Mouse (Mus musculus) adrenal gland, adult 2 months (tissue): ENCODE results near the gene Npat. TPM values are rescaled to one million over a fixed set of nuclear protein-coding genes. Genes with fewer than 3 reads are reported as not detected.

Source experiments
- DNase-seq: peaks from one replicate; pipeline ENCODE4 v3.0.0; 2021
- polyA plus RNA-seq: library from polyadenylated mRNA; depleted of rRNA; stranded (reverse); fragments of >200 nt; gene quantifications from 2 replicates; pipeline ENCODE4 v1.2.3, GENCODE M21; 2012; rRNA removed
- total RNA-seq, 2 experiments: library from RNA; stranded (reverse); gene quantifications; 2 replicates each; pipeline ENCODE4 v1.2.3; 2021

The Npat gene
- total and polyA plus RNA-seq, 3 experiments, result 0.72 to 13.0 (median 11.6) TPM

DNA sequence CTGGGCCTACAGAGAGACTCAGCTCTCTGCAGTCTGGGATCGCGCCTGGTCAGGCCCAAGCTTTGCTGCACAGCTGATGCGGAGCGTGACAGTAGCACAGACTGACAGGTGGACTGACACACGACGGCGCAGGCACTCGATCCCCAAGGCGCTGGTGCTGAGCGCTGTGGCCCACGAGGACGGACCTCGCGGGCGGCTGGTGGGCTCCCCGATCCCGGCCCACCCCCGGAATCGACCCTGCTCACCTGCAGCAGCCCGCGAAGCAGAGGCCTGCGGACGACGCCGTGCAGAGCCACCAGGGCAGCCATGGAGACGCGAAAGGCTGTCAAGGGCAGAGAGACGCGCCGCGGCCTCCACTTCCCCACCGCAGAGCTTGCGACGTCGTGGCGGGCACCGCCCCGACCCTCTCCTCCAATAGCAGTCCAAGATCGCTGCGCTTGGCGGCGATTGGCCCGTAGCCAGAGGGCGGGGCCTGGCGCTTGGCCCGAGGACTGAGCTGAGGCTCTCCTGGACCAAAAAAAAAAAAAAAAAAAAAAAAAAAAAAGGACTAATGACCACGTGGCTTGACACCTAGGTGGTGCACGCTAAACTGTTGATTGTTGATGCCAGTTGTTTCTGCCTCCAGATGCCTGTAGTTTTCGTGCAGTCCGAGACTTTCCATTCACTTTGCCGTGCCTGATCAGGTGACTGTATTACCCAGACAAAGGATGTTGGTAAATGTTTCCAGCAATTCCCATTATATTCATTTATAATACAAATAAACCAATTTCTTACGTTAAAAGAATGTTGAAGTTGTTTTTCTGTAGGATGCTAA, 73.3 kb downstream of the Npat start, which contains the start of gene Acat1:
Gene Acat1, minus strand, starts transcription at position 415 of the 814 bp plus-strand sequence.
- peak; percentile 99 for DNase-seq

DNA sequence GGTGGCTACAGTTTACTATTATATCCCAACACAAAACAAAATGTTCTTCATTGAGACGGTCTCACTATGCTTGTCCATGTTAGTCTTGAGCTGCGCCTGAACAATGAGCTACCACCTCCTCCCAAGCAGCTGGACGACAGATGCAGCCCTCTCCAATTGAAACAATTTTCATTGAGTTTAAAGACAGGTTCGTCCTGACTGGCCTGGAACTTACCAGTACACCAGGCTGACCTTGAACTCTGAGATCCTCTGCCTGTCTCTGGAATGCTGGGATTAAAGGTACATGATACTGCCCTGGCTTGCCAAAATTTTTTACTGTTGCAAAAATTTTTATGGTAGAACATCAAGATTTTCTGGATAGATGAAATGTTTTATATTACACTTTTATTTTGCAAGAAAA, 77.4 kb downstream of the Npat start:
- DNase-seq, result no peak

DNA sequence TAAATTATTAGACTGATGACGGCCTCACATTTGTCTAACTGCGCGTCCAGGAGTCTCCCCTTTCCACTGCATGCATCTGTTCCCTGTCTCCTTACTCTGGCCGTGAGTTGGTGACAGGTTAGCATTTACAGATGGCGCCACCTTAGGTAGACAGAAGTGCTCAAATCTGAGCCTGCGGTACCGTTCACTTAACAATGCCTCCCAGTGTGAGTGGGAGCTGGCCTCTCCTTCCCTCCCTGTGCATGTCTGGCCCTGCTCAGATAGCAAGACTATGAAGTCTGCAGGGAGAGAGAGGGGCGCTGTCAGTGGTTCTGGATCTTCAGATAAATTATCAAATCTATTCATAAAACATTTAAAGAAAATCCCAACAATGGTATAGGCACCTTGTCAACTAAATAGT, 78.4 kb downstream of the Npat start:
- DNase-seq, result no peak

Other genes with a start within 250 kb of the Npat start
- gene Exph5, start 235.4 kb upstream of the Npat start, total RNA-seq, result under 1 TPM; 0.12 to 0.17 TPM
- not detected in 2 replicates for gene Exph5, start 235.4 kb upstream of the Npat start, polyA plus RNA-seq
- 10 to 100 TPM; 11.2 to 11.5 TPM for gene Kdelc2, start 153.0 kb upstream of the Npat start, total RNA-seq
- 8.4 and 9.1 TPM in 2 replicates for gene Kdelc2, start 153.0 kb upstream of the Npat start, polyA plus RNA-seq
- 1 to 10 TPM; 1.2 to 2.3 TPM for gene 4930550C14Rik, start 134.7 kb upstream of the Npat start, total RNA-seq
- 0.09 TPM in 1 of 2 replicates, not detected in the other for gene 4930550C14Rik, start 134.7 kb upstream of the Npat start, polyA plus RNA-seq
- gene Atm, start 307 bp upstream of the Npat start, total RNA-seq, result 10 to 100 TPM; 11.4 to 13.7 TPM
- 0.27 and 0.35 TPM in 2 replicates for gene Atm, start 307 bp upstream of the Npat start, polyA plus RNA-seq
- 100 to 1,000 TPM; 155 to 163 TPM for gene Acat1, start 73.3 kb downstream of the Npat start, total RNA-seq
- gene Acat1, start 73.3 kb downstream of the Npat start, polyA plus RNA-seq, result 23.2 and 30.6 TPM in 2 replicates
- 10 to 100 TPM; 32.2 to 35.8 TPM for gene Cul5, start 133.0 kb downstream of the Npat start, total RNA-seq
- gene Cul5, start 133.0 kb downstream of the Npat start, polyA plus RNA-seq, result 6.5 and 7.5 TPM in 2 replicates
- gene Rab39, start 169.2 kb downstream of the Npat start, total RNA-seq, result 1 to 10 TPM in 1 of 2 experiments, under 1 TPM in 1; 0.43 to 1.1 TPM
- gene Rab39, start 169.2 kb downstream of the Npat start, polyA plus RNA-seq, result 0.12 and 0.19 TPM in 2 replicates
- gene Slc35f2, start 234.5 kb downstream of the Npat start, total RNA-seq, result 1 to 10 TPM in 1 of 2 experiments, under 1 TPM in 1; 0.61 to 1.3 TPM
- 0.70 and 0.97 TPM in 2 replicates for gene Slc35f2, start 234.5 kb downstream of the Npat start, polyA plus RNA-seq